Mouse (Mus musculus) hindbrain, embryonic 12.5 days (tissue): Measurements from ENCODE around the gene Ooep. TPM values are rescaled to one million over a fixed set of nuclear protein-coding genes. Genes with fewer than 3 reads are reported as not detected.
"Not testable (repeated sequence)": the region's sequence is repeated elsewhere in the genome, so short reads cannot be mapped to it uniquely, and the experiment has no call there.

ENCODE experiments used
- ATAC-seq: fragments of 200-750 bp; cut with Nextera tagmentation; 2 replicates; pipeline ENCODE4 v1.8.0; 2017; ENCODE audit warnings: moderate TSS enrichment; ENCODE audit not compliant: low FRiP score
- H3K27ac ChIP-seq: fragments of 300-500 bp; sonication (generic); 2 replicates; pipeline ENCODE4 v1.5.1; 2016; ENCODE audit warnings: mild to moderate bottlenecking
- H3K27me3 ChIP-seq: fragments of 300-500 bp; sonication (generic); 2 replicates; pipeline ENCODE4 v1.6.1; 2016; ENCODE audit warnings: mild to moderate bottlenecking
- H3K36me3 ChIP-seq: fragments of 300-500 bp; sonication (generic); 2 replicates; pipeline ENCODE4 v1.6.1; 2016; ENCODE audit warnings: mild to moderate bottlenecking
- H3K4me1 ChIP-seq: fragments of 300-500 bp; sonication (generic); 2 replicates; pipeline ENCODE4 v1.6.1; 2016
- H3K4me2 ChIP-seq: fragments of 300-500 bp; sonication (generic); replicated peaks from 2 replicates; pipeline ENCODE4 v1.6.1; 2016; ENCODE audit warnings: mild to moderate bottlenecking
- H3K4me3 ChIP-seq: fragments of 300-500 bp; sonication (generic); 2 replicates; pipeline ENCODE4 v1.5.1; 2016; ENCODE audit warnings: mild to moderate bottlenecking
- H3K9ac ChIP-seq: fragments of 300-500 bp; sonication (generic); 2 replicates; pipeline ENCODE4 v1.6.1; 2016; ENCODE audit warnings: mild to moderate bottlenecking, moderate library complexity
- H3K9me3 ChIP-seq: fragments of 300-500 bp; sonication (generic); replicated peaks from 2 replicates; pipeline ENCODE4 v1.6.1; 2016; ENCODE audit warnings: mild to moderate bottlenecking
- WGBS: fragments of 180-500 bp; shearing (Covaris S2); methylation state at CpG from one replicate; pipeline ENCODE4 v1.1.7; 2016; 5-methylcytosine and 5-hydroxymethylcytosine counted together
- polyA plus RNA-seq: library from polyadenylated mRNA; unstranded; fragments of >200 nt; fragmentation: Nextera tagmentation; extraction: Ambion mirVana; gene quantifications from 2 replicates; pipeline ENCODE4 v1.2.1, GENCODE M21; 2016

Ooep gene
- polyA plus RNA-seq, 1 experiment from 2014 or later: 5.1 TPM

- H3K9me3 ChIP-seq: no peaks in the 10 kb centered on the region
- WGBS: 85% methylated on average over 6 of the region's 6 CpGs
- H3K4me2 ChIP-seq: no peak overlapping the region
- H3K27me3 ChIP-seq: no peaks in the 10 kb centered on the region
- H3K27ac ChIP-seq: no peak overlapping the region
- H3K36me3 ChIP-seq: no peaks in the 10 kb centered on the region
- H3K9ac ChIP-seq: no peak overlapping the region
- no peaks in the 10 kb centered on the region for H3K4me1 ChIP-seq
- ATAC-seq: no peak
- H3K4me3 ChIP-seq: no peak overlapping the region
Observed at GRCm38 (mm10) chr9:78364701-78365100, 13.8 kb downstream of the Ooep start.

GRCm38 (mm10) chr9:78363374-78363773 lies 15.2 kb downstream of the Ooep start:
- no peaks in the 10 kb centered on the region for H3K36me3 ChIP-seq
- no peak overlapping the region for H3K4me3 ChIP-seq
- H3K27ac ChIP-seq: no peak overlapping the region
- H3K9me3 ChIP-seq: no peaks in the 10 kb centered on the region
- H3K4me1 ChIP-seq: no peaks in the 10 kb centered on the region
- no peak overlapping the region for H3K9ac ChIP-seq
- H3K27me3 ChIP-seq: no peaks in the 10 kb centered on the region
- H3K4me2 ChIP-seq: no peak overlapping the region
- no peak for ATAC-seq
- WGBS: 81% methylated on average over 6 of the region's 6 CpGs

GRCm38 (mm10) chr9:78360484-78360872 lies 18.0 kb downstream of the Ooep start:
- no peaks in the 10 kb centered on the region for H3K36me3 ChIP-seq
- no peak overlapping the region for H3K27ac ChIP-seq
- H3K9me3 ChIP-seq: no peaks in the 10 kb centered on the region
- H3K4me1 ChIP-seq: no peaks in the 10 kb centered on the region
- WGBS: 38% methylated on average over 2 of the region's 2 CpGs
- no peaks in the 10 kb centered on the region for H3K27me3 ChIP-seq
- ATAC-seq: no peak
- no peak overlapping the region for H3K4me2 ChIP-seq
- no peak overlapping the region for H3K4me3 ChIP-seq
- H3K9ac ChIP-seq: no peak overlapping the region

- Histone ChIP-seq H3K4me1 (no peaks in the 10 kb centered on the region), H3K27ac (no peak overlapping the region), H3K9me3 (no peaks in the 10 kb centered on the region), H3K36me3 (no peaks in the 10 kb centered on the region), H3K4me2 (no peak overlapping the region), H3K27me3 (no peaks in the 10 kb centered on the region), H3K4me3 (no peak overlapping the region), H3K9ac (no peak overlapping the region)
- 73% methylated on average over 6 of the region's 6 CpGs for WGBS
- ATAC-seq: no peak
Observed at GRCm38 (mm10) chr9:78359750-78360483, 18.6 kb downstream of the Ooep start.

GRCm38 (mm10) chr9:78358053-78358452 lies 20.5 kb downstream of the Ooep start:
- Histone ChIP-seq H3K27me3 (no peaks in the 10 kb centered on the region), H3K27ac (no peak overlapping the region), H3K4me3 (no peak overlapping the region), H3K4me2 (no peak overlapping the region), H3K9ac (no peak overlapping the region), H3K9me3 (no peaks in the 10 kb centered on the region), H3K4me1 (no peaks in the 10 kb centered on the region), H3K36me3 (no peaks in the 10 kb centered on the region)
- ATAC-seq: peak; percentile 73; the same call in 1 of the 2 replicates
- 18% methylated on average over 9 of the region's 9 CpGs for WGBS

- no peaks in the 10 kb centered on the region for H3K27me3 ChIP-seq
- WGBS: 87% methylated on average over 8 of the region's 8 CpGs
- H3K9ac ChIP-seq: no peak within 1 kb of the TSS
- H3K4me1 ChIP-seq: no peaks in the 10 kb centered on the region
- no peak within 1 kb of the TSS for H3K4me2 ChIP-seq
- H3K27ac ChIP-seq: no peak within 1 kb of the TSS
- no peaks in the 10 kb centered on the region for H3K9me3 ChIP-seq
- ATAC-seq: no peak
- no peak within 1 kb of the TSS for H3K4me3 ChIP-seq
- no peaks in the 10 kb centered on the region for H3K36me3 ChIP-seq
Observed at GRCm38 (mm10) chr9:78355611-78356010, 22.9 kb downstream of the Ooep start, which contains the start of gene Gsta2. Gsta2 (minus strand) TSS chr9:78355788.

GRCm38 (mm10) chr9:78354665-78355578 lies 23.6 kb downstream of the Ooep start:
- no peak overlapping the region for H3K4me2 ChIP-seq

GRCm38 (mm10) chr9:78351504-78352220 lies 26.9 kb downstream of the Ooep start:
- no peak overlapping the region for H3K27ac ChIP-seq
- no peak for ATAC-seq
- H3K4me2 ChIP-seq: no peak overlapping the region
- no peak overlapping the region for H3K4me3 ChIP-seq
- H3K36me3 ChIP-seq: no peaks in the 10 kb centered on the region
- no peaks in the 10 kb centered on the region for H3K4me1 ChIP-seq
- no peaks in the 10 kb centered on the region for H3K27me3 ChIP-seq
- H3K9ac ChIP-seq: no peak overlapping the region
- no peaks in the 10 kb centered on the region for H3K9me3 ChIP-seq
- WGBS: 86% methylated on average over 6 of the region's 6 CpGs

More at GRCm38 (mm10) chr9:78354665-78355578, 23.6 kb downstream of the Ooep start:
- Histone ChIP-seq H3K4me3 (no peak overlapping the region), H3K4me1 (no peaks in the 10 kb centered on the region), H3K9me3 (no peaks in the 10 kb centered on the region), H3K27ac (no peak overlapping the region), H3K9ac (no peak overlapping the region), H3K36me3 (no peaks in the 10 kb centered on the region), H3K27me3 (no peaks in the 10 kb centered on the region)
- 82% methylated on average over 11 of the region's 11 CpGs for WGBS
- no peak for ATAC-seq

GRCm38 (mm10) chr9:78350007-78350406 lies 28.5 kb downstream of the Ooep start:
- not testable (repeated sequence) for H3K4me1 ChIP-seq, H3K27ac ChIP-seq, H3K4me3 ChIP-seq, ATAC-seq, H3K9me3 ChIP-seq, H3K36me3 ChIP-seq, H3K9ac ChIP-seq, H3K27me3 ChIP-seq, H3K4me2 ChIP-seq

- H3K27me3 ChIP-seq, H3K9ac ChIP-seq, H3K4me2 ChIP-seq, H3K36me3 ChIP-seq, H3K4me1 ChIP-seq, H3K9me3 ChIP-seq, H3K4me3 ChIP-seq, H3K27ac ChIP-seq, ATAC-seq: not testable (repeated sequence)
- WGBS: 85% methylated on average over 3 of the region's 3 CpGs
Observed at GRCm38 (mm10) chr9:78349141-78349540, 29.4 kb downstream of the Ooep start.

GRCm38 (mm10) chr9:78348206-78349004 lies 30.1 kb downstream of the Ooep start:
- 73% methylated on average over 6 of the region's 6 CpGs for WGBS
- not testable (repeated sequence) for H3K27me3 ChIP-seq, H3K4me3 ChIP-seq, H3K4me1 ChIP-seq, H3K4me2 ChIP-seq, H3K27ac ChIP-seq, H3K9me3 ChIP-seq, H3K36me3 ChIP-seq, H3K9ac ChIP-seq, ATAC-seq
